Mouse (Mus musculus) thymus, adult 2 months (tissue): ENCODE results near the gene S100pbp.

Experiments
- CTCF ChIP-seq: fragments of 200-500 bp; IDR thresholded peaks from 2 replicates; pipeline ENCODE4 v1.5.1; 2012; ENCODE audit warnings: mild to moderate bottlenecking, control low read depth, low read length, moderate library complexity, borderline replicate concordance; ENCODE audit not compliant: control insufficient read depth, poor library complexity, insufficient read depth; ENCODE audit errors: extremely low read depth
- POLR2A ChIP-seq: fragments of 200-500 bp; IDR thresholded peaks from 2 replicates; pipeline ENCODE4 v1.6.1; 2012; ENCODE audit warnings: mild to moderate bottlenecking, low read length, control low read depth, moderate library complexity; ENCODE audit not compliant: control insufficient read depth, poor library complexity, insufficient read depth; ENCODE audit errors: extremely low read depth

- no peak for TF ChIP-seq CTCF
- no peak for TF ChIP-seq POLR2A
These were observed 32.7 kb upstream of the S100pbp start for GRCm38 (mm10) chr4:129222019-129222925.
